Mouse (Mus musculus) hindbrain, embryonic 11.5 days (tissue): ENCODE results near the gene Mcf2l. TPM values are rescaled to one million over a fixed set of nuclear protein-coding genes. Genes with fewer than 3 reads are reported as not detected.
A peak's percentile ranks its signal among the peaks of the same experiment; 100 is the strongest.

Experiments used
- ATAC-seq: fragments of 200-750 bp; cut with Nextera tagmentation; 2 replicates; pipeline ENCODE4 v1.8.0; 2017; ENCODE audit warnings: mild to moderate bottlenecking, moderate TSS enrichment, moderate library complexity; ENCODE audit not compliant: low FRiP score
- DNase-seq: peaks from one replicate; pipeline ENCODE4 v3.0.0-alpha.2; 2015; ENCODE audit warnings: low spot score
- H3K27ac ChIP-seq: fragments of 300-500 bp; sonication (generic); 2 replicates; pipeline ENCODE4 v1.5.1; 2014; ENCODE audit warnings: mild to moderate bottlenecking, low read depth, low read length
- H3K27me3 ChIP-seq: fragments of 300-500 bp; sonication (generic); 2 replicates; pipeline ENCODE4 v1.6.1; 2014; ENCODE audit warnings: mild to moderate bottlenecking, low read length, moderate library complexity, mixed read lengths; ENCODE audit not compliant: control insufficient read depth, insufficient read depth
- H3K36me3 ChIP-seq: fragments of 300-500 bp; sonication (generic); 2 replicates; pipeline ENCODE4 v1.6.1; 2014; ENCODE audit warnings: mild to moderate bottlenecking, low read length, moderate library complexity, mixed read lengths; ENCODE audit not compliant: control insufficient read depth, insufficient read depth
- H3K4me1 ChIP-seq: fragments of 300-500 bp; sonication (generic); replicated peaks from 2 replicates; pipeline ENCODE4 v1.6.1; 2014; ENCODE audit warnings: low read length, mixed read lengths; ENCODE audit not compliant: control insufficient read depth, insufficient read depth
- H3K4me2 ChIP-seq: fragments of 300-500 bp; sonication (generic); replicated peaks from 2 replicates; pipeline ENCODE4 v1.6.1; 2014; ENCODE audit warnings: mild to moderate bottlenecking, low read depth, low read length
- H3K4me3 ChIP-seq: fragments of 300-500 bp; sonication (generic); 2 replicates; pipeline ENCODE4 v1.5.1; 2014; ENCODE audit warnings: low read depth, low read length
- H3K9ac ChIP-seq: fragments of 300-500 bp; sonication (generic); 2 replicates; pipeline ENCODE4 v1.6.1; 2014; ENCODE audit warnings: low read depth, low read length
- H3K9me3 ChIP-seq: fragments of 300-500 bp; sonication (generic); 2 replicates; pipeline ENCODE4 v1.6.1; 2016; ENCODE audit warnings: low read length; ENCODE audit not compliant: control insufficient read depth
- WGBS: fragments of 180-500 bp; shearing (Covaris S2); extraction: QIAGEN DNeasy Blood & Tissue Kit; methylation state at CpG from one replicate; pipeline ENCODE4 v1.1.7; 2014; 5-methylcytosine and 5-hydroxymethylcytosine counted together
- polyA plus RNA-seq: library from polyadenylated mRNA; unstranded; fragments of >200 nt; fragmentation: Nextera tagmentation; extraction: Ambion mirVana; gene quantifications from 2 replicates; pipeline ENCODE4 v1.2.1, GENCODE M21; 2014

Mcf2l gene
- polyA plus RNA-seq, 1 experiment from 2014 or later, result 54.4 TPM

DNA sequence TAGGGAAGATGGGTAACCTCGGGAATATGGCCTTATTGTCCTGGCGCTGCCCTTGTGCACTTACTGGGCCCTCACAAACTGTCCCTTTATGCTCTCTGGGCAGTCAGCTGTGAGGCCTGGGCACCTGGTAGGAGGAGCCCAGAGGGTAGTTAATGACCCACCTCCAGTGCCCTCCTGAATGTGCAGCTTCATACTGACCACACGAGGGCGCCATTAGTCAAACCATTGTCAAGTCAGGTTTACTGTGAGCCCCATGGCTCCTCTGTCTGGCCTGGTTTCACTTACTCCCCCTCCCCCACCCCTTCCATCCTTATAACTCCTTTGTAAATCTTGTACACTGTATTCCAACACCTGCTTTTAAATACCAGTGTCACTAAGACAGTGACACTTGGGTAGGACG lies 105.1 kb downstream of the Mcf2l start:
- H3K9me3 ChIP-seq, result no peaks in the 10 kb centered on the region
- H3K4me3 ChIP-seq, result no peak overlapping the region
- H3K4me2 ChIP-seq, result no peak overlapping the region
- no peak overlapping the region for H3K9ac ChIP-seq
- H3K36me3 ChIP-seq, result peaks cover 2% of the 10 kb centered on the region; the same call in 1 of the 2 replicates
- no peaks in the 10 kb centered on the region for H3K4me1 ChIP-seq
- no peaks in the 10 kb centered on the region for H3K27me3 ChIP-seq
- 32% methylated on average over 5 of the region's 5 CpGs for WGBS
- 0 out of 2 replicates have a peak, but pooled peaks have one; percentile 19 for ATAC-seq
- no peak overlapping the region for H3K27ac ChIP-seq
- peak; percentile 82 for DNase-seq

DNA sequence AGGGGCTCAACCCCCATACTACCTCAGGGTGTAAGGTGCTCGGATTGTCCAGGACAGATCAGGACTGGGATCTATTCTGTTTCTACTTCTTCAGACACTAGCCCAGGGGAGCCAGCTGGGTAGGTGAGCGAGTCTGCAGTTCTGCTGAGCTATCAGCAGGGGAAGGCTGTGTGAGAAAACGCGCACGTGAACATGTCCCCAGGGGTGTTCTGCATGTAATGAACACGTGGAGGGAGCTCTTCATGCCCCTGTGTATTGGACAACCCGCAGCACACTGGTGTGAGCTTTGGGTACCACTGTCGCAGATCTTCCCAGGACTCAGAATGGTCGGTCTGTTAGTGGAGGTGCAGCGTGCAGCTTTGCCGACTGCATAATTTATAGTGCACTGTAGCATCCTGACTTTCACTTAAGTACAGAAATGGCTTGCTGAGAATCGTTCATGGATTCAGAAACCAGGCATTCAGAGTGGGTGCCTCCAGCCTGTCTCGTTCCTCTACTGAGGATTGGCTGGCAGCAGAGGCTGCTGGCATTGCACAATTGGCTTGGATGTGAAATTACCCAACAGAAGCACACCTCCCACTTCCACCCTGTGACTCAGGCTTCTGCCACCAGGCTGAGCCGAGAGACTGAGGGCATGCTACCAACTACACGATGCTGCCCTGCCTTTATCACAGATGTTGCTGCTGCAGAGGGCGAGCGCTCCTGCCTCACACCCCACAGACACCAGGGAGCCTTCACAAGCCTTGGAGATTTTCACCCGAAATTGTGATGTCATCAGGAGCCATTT lies 110.3 kb downstream of the Mcf2l start:
- no peak overlapping the region for H3K4me3 ChIP-seq
- 0 out of 2 replicates have a peak, but pooled peaks cover 3% of the 10 kb centered on the region for H3K36me3 ChIP-seq
- no peak overlapping the region for H3K27ac ChIP-seq
- no peaks in the 10 kb centered on the region for H3K9me3 ChIP-seq
- H3K4me2 ChIP-seq, result no peak overlapping the region
- ATAC-seq (no peak), DNase-seq (no peak)
- H3K9ac ChIP-seq, result no peak overlapping the region
- no peaks in the 10 kb centered on the region for H3K27me3 ChIP-seq
- no peaks in the 10 kb centered on the region for H3K4me1 ChIP-seq
- WGBS, result 88% methylated on average over 18 of the region's 18 CpGs

DNA sequence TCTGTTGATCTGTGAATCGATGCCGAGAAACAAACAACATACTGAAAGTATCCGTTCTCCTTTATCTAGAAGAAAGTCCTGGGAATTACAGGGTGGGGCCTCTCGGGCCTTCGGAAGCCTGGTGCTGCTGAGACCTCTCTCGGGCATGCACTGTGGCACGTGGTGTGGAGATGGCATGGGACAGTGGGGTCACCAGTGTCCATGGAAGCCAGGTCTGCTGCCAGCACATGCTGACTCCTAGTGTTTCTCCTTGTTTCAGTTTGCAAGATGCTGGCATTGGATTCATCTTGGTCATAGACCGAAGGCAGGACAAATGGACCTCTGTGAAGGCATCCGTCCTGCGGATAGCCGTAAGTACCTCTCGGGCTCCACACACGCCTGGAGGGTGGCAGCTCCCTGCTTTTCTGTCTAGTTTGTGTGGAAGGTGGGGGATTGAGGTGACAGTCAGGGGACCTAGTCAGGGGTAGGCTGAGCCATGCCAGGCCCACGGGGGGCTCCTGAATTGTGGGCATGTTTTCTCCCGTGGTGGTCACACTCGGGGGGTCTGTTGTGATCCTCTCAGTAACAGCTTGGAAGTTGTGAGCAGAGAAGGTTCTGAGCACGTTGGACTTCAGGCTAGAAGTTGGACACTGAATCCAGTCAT lies 111.1 kb downstream of the Mcf2l start:
- Histone ChIP-seq H3K9ac (no peak overlapping the region), H3K27me3 (no peaks in the 10 kb centered on the region), H3K4me2 (no peak overlapping the region), H3K36me3 (0 out of 2 replicates have a peak, but pooled peaks cover 3% of the 10 kb centered on the region), H3K9me3 (no peaks in the 10 kb centered on the region), H3K27ac (no peak overlapping the region), H3K4me1 (no peaks in the 10 kb centered on the region), H3K4me3 (no peak overlapping the region)
- ATAC-seq (no peak), DNase-seq (no peak)
- WGBS, result 93% methylated on average over 17 of the region's 17 CpGs

DNA sequence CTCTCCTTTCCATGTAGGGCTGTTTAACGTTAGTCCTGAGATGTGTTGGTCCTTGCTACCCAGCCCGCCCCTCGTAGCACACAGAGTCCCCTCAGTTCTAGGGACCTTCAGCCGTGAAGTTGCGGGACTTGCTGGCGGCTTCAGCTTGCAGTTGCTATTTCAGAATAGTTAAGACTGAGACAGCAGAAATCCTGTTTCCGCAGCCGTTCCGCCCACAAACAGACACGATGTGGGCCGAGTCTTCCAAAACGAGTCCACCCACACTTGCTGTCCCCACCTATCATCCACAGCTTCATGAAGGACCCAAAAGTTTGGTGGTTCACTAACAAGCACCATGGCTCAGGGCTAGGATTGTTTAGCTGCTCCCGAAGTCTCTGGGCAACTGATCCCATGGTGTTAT lies 111.7 kb downstream of the Mcf2l start:
- 89% methylated on average over 13 of the region's 13 CpGs for whole genome bisulfite sequencing

DNA sequence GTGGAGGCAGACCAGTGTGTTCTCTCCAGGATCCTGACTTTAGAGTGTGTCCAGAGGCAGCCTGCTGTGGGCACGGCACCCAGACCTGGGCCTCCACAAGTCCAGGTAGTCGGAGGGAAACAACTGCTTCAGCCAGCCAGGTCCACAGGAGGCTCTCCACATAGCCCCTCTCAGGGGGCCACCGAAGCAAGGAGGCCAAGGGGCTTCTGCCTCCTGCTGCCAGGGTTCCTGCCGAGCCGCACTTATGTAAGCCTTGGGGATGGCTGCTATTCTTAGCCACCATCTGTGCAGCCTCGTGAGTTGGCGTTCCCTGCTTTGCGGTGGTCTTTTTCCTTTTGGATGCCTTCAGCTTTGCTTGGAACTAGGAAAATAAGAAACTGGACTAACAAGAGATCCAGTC lies 114.0 kb downstream of the Mcf2l start:
- 0 out of 2 replicates have a peak, but pooled peaks cover 3% of the 10 kb centered on the region for H3K36me3 ChIP-seq

More for the DNA sequence above, 111.7 kb downstream of the Mcf2l start:
- Histone ChIP-seq H3K27ac (no peak overlapping the region), H3K4me3 (no peak overlapping the region), H3K9me3 (no peaks in the 10 kb centered on the region), H3K4me2 (no peak overlapping the region), H3K27me3 (no peaks in the 10 kb centered on the region), H3K4me1 (no peaks in the 10 kb centered on the region), H3K9ac (no peak overlapping the region), H3K36me3 (0 out of 2 replicates have a peak, but pooled peaks cover 3% of the 10 kb centered on the region)
- DNase-seq (no peak), ATAC-seq (no peak)

DNA sequence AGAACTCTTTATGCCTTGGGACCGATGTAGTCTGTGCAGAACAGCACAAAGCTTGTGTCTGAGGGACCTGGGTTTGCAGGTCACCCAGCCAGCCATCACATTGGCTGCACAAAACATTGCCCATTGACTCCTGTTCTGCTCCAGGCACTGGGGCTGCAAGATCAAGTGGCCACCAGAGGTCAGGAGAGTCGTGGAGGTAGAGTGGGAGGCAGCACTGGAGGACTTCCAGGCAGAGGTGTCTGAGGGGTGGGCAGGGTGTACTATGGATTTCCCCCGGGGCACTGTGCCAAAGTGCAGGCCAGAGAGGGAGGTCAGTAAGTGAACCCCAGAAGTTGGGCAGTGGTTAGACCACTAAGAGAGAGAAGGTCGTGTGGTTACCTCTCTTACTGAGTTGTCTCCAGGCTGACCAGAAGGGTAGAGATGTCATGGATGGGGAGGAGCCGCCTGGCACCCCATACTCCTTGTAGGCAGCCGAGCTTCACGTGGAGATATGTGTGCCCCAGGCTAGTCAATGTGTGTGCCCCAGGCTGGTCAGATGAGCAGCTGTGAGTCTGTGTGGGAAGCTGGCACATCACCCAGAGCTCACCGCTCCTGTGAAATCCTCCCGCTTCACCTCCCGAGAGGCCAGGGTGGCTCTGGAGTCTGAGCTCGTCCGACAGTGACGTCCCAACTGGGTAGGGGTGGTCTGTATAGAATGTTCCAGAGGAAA lies 115.3 kb downstream of the Mcf2l start:
- DNase-seq, result no peak
- no peak for ATAC-seq
- H3K9me3 ChIP-seq, result no peaks in the 10 kb centered on the region
- H3K27ac ChIP-seq, result no peak overlapping the region
- H3K4me3 ChIP-seq, result no peak overlapping the region
- H3K9ac ChIP-seq, result no peak overlapping the region
- H3K4me2 ChIP-seq, result no peak overlapping the region
- peaks cover 8% of the 10 kb centered on the region; the same call in 1 of the 2 replicates for H3K36me3 ChIP-seq
- 81% methylated on average over 13 of the region's 13 CpGs for WGBS
- no peaks in the 10 kb centered on the region for H3K27me3 ChIP-seq
- H3K4me1 ChIP-seq, result no peaks in the 10 kb centered on the region

More for the DNA sequence above, 114.0 kb downstream of the Mcf2l start:
- 81% methylated on average over 8 of the region's 8 CpGs for WGBS
- Histone ChIP-seq H3K4me3 (no peak overlapping the region), H3K27me3 (no peaks in the 10 kb centered on the region), H3K9ac (no peak overlapping the region), H3K27ac (no peak overlapping the region), H3K4me2 (no peak overlapping the region), H3K9me3 (no peaks in the 10 kb centered on the region), H3K4me1 (no peaks in the 10 kb centered on the region)
- no peak for DNase-seq
- ATAC-seq, result no peak

DNA sequence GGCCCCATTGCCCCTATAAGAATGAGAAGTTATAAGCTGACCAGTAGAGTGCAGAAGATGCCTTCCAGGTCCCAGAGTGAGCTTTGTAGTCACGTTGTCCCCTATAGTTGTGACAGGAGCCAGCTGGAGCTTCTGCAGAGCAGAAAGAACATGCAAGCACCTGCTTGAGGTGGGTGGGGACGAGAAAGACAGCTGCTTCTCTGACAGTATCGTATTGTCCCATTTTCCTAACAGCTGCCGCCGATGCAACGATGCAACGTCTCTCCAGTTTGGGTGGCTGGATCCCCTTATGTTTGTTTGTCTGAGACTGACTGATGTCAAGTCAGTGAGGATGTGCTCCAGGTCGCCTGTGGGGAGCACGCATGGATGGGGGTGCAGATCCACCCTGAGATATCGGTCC lies 117.8 kb downstream of the Mcf2l start:
- no peak overlapping the region for H3K27ac ChIP-seq
- ATAC-seq, result no peak
- DNase-seq, result no peak
- H3K4me2 ChIP-seq, result no peak overlapping the region
- no peaks in the 10 kb centered on the region for H3K27me3 ChIP-seq
- no peak overlapping the region for H3K9ac ChIP-seq
- H3K4me1 ChIP-seq, result no peaks in the 10 kb centered on the region
- 88% methylated on average over 10 of the region's 10 CpGs for WGBS
- no peaks in the 10 kb centered on the region for H3K9me3 ChIP-seq
- H3K36me3 ChIP-seq, result peaks cover 8% of the 10 kb centered on the region; the same call in 1 of the 2 replicates
- H3K4me3 ChIP-seq, result no peak overlapping the region

DNA sequence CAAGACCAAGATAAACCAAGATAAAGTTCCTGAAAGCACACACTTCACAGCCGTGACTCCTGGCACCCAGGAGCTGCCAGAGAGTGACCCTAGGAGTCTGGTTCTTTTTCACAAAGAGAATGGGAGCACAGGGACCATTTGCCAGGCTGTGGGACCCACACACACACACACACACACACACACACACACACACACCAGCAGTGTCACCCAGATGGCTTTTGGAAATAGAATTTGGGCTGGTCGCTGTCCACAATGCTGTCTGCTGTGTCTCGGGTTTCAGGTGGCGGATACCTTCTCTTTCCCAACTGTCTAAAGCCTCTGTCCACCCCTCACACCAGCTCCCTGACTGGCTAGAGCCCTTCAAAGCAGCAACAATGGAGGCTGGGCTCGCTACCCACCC lies 120.9 kb downstream of the Mcf2l start:
- DNase-seq (no peak), ATAC-seq (no peak)
- no peak overlapping the region for H3K9ac ChIP-seq
- no peak overlapping the region for H3K4me3 ChIP-seq
- no peaks in the 10 kb centered on the region for H3K4me1 ChIP-seq
- H3K36me3 ChIP-seq, result peaks cover 5% of the 10 kb centered on the region; the same call in 1 of the 2 replicates
- H3K27ac ChIP-seq, result no peak overlapping the region
- H3K4me2 ChIP-seq, result no peak overlapping the region
- no peaks in the 10 kb centered on the region for H3K9me3 ChIP-seq
- 80% methylated on average over 5 of the region's 5 CpGs for WGBS
- H3K27me3 ChIP-seq, result no peaks in the 10 kb centered on the region
